Mouse (Mus musculus) MEL-GATA-1-ER (cell line): ENCODE results near the gene Zfp839.

Experiments used
- DNase-seq: peaks from one replicate; pipeline ENCODE4 v3.0.0-alpha.2; 2012; ENCODE audit warnings: low read depth; ENCODE audit errors: extremely low read depth

Gene Zfp839

GRCm38 (mm10) chr12:110850010-110850928 lies at the start of gene Zfp839:
TSS of gene Zfp839 (plus strand) at chr12:110850253.
- DNase-seq = peak; percentile 53

- DNase-seq = no peak
These were observed 48.1 kb upstream of the Zfp839 start for GRCm38 (mm10) chr12:110801876-110802464.

- no peak for DNase-seq
These were observed 47.3 kb upstream of the Zfp839 start for GRCm38 (mm10) chr12:110802674-110803297.

GRCm38 (mm10) chr12:110804261-110804660 lies 45.8 kb upstream of the Zfp839 start:
- no peak for DNase-seq

- no peak for DNase-seq
These were observed 43.6 kb upstream of the Zfp839 start for GRCm38 (mm10) chr12:110806301-110806970.

GRCm38 (mm10) chr12:110808430-110808829 lies 41.6 kb upstream of the Zfp839 start:
- DNase-seq = no peak

- no peak for DNase-seq
These were observed 41.2 kb upstream of the Zfp839 start for GRCm38 (mm10) chr12:110808848-110809247.

- DNase-seq = no peak
These were observed 36.9 kb upstream of the Zfp839 start for GRCm38 (mm10) chr12:110813132-110813531.

GRCm38 (mm10) chr12:110813624-110814023 lies 36.4 kb upstream of the Zfp839 start:
- no peak for DNase-seq

GRCm38 (mm10) chr12:110814924-110815323 lies 35.1 kb upstream of the Zfp839 start:
- DNase-seq = no peak

GRCm38 (mm10) chr12:110816833-110817232 lies 33.2 kb upstream of the Zfp839 start:
- no peak for DNase-seq

- DNase-seq = no peak
These were observed 30.7 kb upstream of the Zfp839 start for GRCm38 (mm10) chr12:110819367-110819766.

- no peak for DNase-seq
These were observed 28.3 kb upstream of the Zfp839 start for GRCm38 (mm10) chr12:110821787-110822186.

GRCm38 (mm10) chr12:110822366-110822765 lies 27.7 kb upstream of the Zfp839 start:
- no peak for DNase-seq

GRCm38 (mm10) chr12:110828908-110829307 lies 21.1 kb upstream of the Zfp839 start:
- DNase-seq = no peak

- no peak for DNase-seq
These were observed 19.6 kb upstream of the Zfp839 start for GRCm38 (mm10) chr12:110830293-110831024.

GRCm38 (mm10) chr12:110835182-110835581 lies 14.9 kb upstream of the Zfp839 start:
- DNase-seq = no peak

GRCm38 (mm10) chr12:110836729-110837128 lies 13.3 kb upstream of the Zfp839 start:
- DNase-seq = no peak

- DNase-seq = no peak
These were observed 12.7 kb upstream of the Zfp839 start for GRCm38 (mm10) chr12:110837192-110837841.

GRCm38 (mm10) chr12:110837850-110838249 lies 12.2 kb upstream of the Zfp839 start:
- DNase-seq = no peak
